Mouse (Mus musculus) intestine, embryonic 16.5 days (tissue): ENCODE results near the gene Pde4dip. TPM values are rescaled to one million over a fixed set of nuclear protein-coding genes. Genes with fewer than 3 reads are reported as not detected.

ENCODE experiments used
- ATAC-seq: fragments of 200-750 bp; cut with Nextera tagmentation; 2 replicates; pipeline ENCODE4 v1.8.0; 2017; ENCODE audit warnings: moderate TSS enrichment, moderate library complexity
- H3K27ac ChIP-seq: fragments of 300-500 bp; sonication (generic); 2 replicates; pipeline ENCODE4 v1.5.1; 2014; ENCODE audit warnings: mild to moderate bottlenecking, low read length
- H3K27me3 ChIP-seq: fragments of 300-500 bp; sonication (generic); replicated peaks from 2 replicates; pipeline ENCODE4 v1.6.1; 2014; ENCODE audit warnings: low read length, control low read depth, mixed read lengths; ENCODE audit not compliant: control insufficient read depth, insufficient read depth
- H3K36me3 ChIP-seq: fragments of 300-500 bp; sonication (generic); 2 replicates; pipeline ENCODE4 v1.6.1; 2014; ENCODE audit warnings: low read length, control low read depth; ENCODE audit not compliant: control insufficient read depth, insufficient read depth
- H3K4me1 ChIP-seq: fragments of 300-500 bp; sonication (generic); 2 replicates; pipeline ENCODE4 v1.6.1; 2014; ENCODE audit warnings: low read length, control low read depth, mixed read lengths; ENCODE audit not compliant: control insufficient read depth, insufficient read depth
- H3K4me2 ChIP-seq: fragments of 300-500 bp; sonication (generic); 2 replicates; pipeline ENCODE4 v1.6.1; 2014; ENCODE audit warnings: low read depth, low read length, control low read depth
- H3K4me3 ChIP-seq: fragments of 300-500 bp; sonication (generic); 2 replicates; pipeline ENCODE4 v1.5.1; 2014; ENCODE audit warnings: mild to moderate bottlenecking, low read length
- H3K9ac ChIP-seq: fragments of 300-500 bp; sonication (generic); 2 replicates; pipeline ENCODE4 v1.6.1; 2014; ENCODE audit warnings: low read depth, low read length
- H3K9me3 ChIP-seq: fragments of 300-500 bp; sonication (generic); 2 replicates; pipeline ENCODE4 v1.6.1; 2016; ENCODE audit warnings: low read length, control low read depth; ENCODE audit not compliant: control insufficient read depth
- WGBS: fragments of 180-500 bp; shearing (Covaris S2); extraction: QIAGEN DNeasy Blood & Tissue Kit; methylation state at CpG from one replicate; pipeline ENCODE4 v1.1.7; 2014; 5-methylcytosine and 5-hydroxymethylcytosine counted together
- polyA plus RNA-seq: library from polyadenylated mRNA; unstranded; fragments of >200 nt; fragmentation: Nextera tagmentation; extraction: Ambion mirVana; gene quantifications from 2 replicates; pipeline ENCODE4 v1.2.1, GENCODE M21; 2015

Pde4dip gene
- polyA plus RNA-seq, 1 experiment from 2014 or later = 20.2 TPM

GRCm38 (mm10) chr3:97801178-97801699 lies 87.3 kb downstream of the Pde4dip start:
- H3K27me3 ChIP-seq = no peaks in the 10 kb centered on the region
- no peak overlapping the region for H3K27ac ChIP-seq
- no peaks in the 10 kb centered on the region for H3K9me3 ChIP-seq
- no peak overlapping the region for H3K4me3 ChIP-seq
- ATAC-seq = no peak
- H3K4me2 ChIP-seq = no peak overlapping the region
- no peaks in the 10 kb centered on the region; the same call in 1 of the 2 replicates for H3K4me1 ChIP-seq
- no peak overlapping the region for H3K9ac ChIP-seq
- 65% methylated on average over 3 of the region's 3 CpGs for WGBS
- H3K36me3 ChIP-seq = no peaks in the 10 kb centered on the region

DNA sequence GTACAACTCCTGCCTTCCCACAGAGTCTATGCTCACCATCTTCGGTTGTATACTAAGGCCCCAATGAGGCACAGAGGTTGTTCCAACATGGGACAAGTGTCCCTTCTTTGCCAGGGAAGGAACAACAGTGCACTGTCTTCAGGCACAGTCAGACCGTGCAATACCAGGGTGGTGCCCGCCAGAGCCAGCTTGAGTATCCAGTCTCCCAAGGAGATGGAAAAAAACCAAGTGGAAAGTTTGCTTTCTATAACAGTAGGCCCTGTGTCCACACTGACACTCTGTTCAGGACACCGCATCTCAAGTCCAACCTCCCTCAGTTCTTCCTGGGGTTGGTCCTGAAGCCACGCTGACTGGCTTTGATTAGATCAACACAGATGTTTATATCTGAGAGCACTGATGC lies 87.8 kb downstream of the Pde4dip start:
- 85% methylated on average over 5 of the region's 5 CpGs for WGBS
- no peak overlapping the region for H3K9ac ChIP-seq
- H3K4me1 ChIP-seq = no peaks in the 10 kb centered on the region; the same call in 1 of the 2 replicates
- ATAC-seq = no peak
- no peaks in the 10 kb centered on the region for H3K36me3 ChIP-seq
- no peak overlapping the region for H3K27ac ChIP-seq
- no peaks in the 10 kb centered on the region for H3K27me3 ChIP-seq
- no peak overlapping the region for H3K4me2 ChIP-seq
- no peak overlapping the region for H3K4me3 ChIP-seq
- no peaks in the 10 kb centered on the region for H3K9me3 ChIP-seq

GRCm38 (mm10) chr3:97800004-97800403 lies 88.5 kb downstream of the Pde4dip start:
- 60% methylated on average over 3 of the region's 3 CpGs for WGBS
- no peaks in the 10 kb centered on the region for H3K27me3 ChIP-seq

GRCm38 (mm10) chr3:97799267-97799666 lies 89.2 kb downstream of the Pde4dip start:
- H3K4me3 ChIP-seq = no peak overlapping the region
- no peaks in the 10 kb centered on the region for H3K36me3 ChIP-seq
- no peak for ATAC-seq
- no peaks in the 10 kb centered on the region for H3K27me3 ChIP-seq
- no peak overlapping the region for H3K27ac ChIP-seq
- no peaks in the 10 kb centered on the region; the same call in 1 of the 2 replicates for H3K4me1 ChIP-seq
- WGBS = 65% methylated on average over 3 of the region's 3 CpGs
- no peak overlapping the region for H3K4me2 ChIP-seq
- H3K9me3 ChIP-seq = no peaks in the 10 kb centered on the region
- H3K9ac ChIP-seq = no peak overlapping the region

More at GRCm38 (mm10) chr3:97800004-97800403, 88.5 kb downstream of the Pde4dip start:
- Histone ChIP-seq H3K36me3 (no peaks in the 10 kb centered on the region), H3K4me3 (no peak overlapping the region), H3K4me2 (no peak overlapping the region), H3K9me3 (no peaks in the 10 kb centered on the region), H3K4me1 (no peaks in the 10 kb centered on the region; the same call in 1 of the 2 replicates), H3K27ac (no peak overlapping the region), H3K9ac (no peak overlapping the region)
- no peak for ATAC-seq

DNA sequence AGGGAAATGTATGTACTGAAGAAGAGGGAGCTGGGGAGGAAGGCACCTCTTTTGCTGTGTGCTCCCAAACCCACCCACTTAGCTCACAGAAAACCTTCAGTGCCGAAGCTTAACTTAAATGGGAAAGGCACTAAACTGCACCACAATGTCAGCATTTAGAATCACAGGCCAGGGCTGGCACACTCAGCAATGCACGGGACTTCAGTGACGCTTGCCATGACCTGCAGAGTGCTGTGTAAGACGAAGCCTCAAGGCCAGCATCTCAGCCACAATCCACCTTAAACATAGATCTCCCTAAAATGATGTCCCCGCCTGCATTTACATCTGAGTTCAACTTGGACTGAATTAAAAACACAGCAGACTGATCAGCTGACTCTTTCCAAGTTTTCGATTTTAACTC lies 91.1 kb downstream of the Pde4dip start:
- Histone ChIP-seq H3K4me3 (no peak overlapping the region), H3K9ac (no peak overlapping the region), H3K4me2 (no peak overlapping the region), H3K27ac (no peak overlapping the region), H3K36me3 (no peaks in the 10 kb centered on the region), H3K4me1 (no peaks in the 10 kb centered on the region), H3K9me3 (no peaks in the 10 kb centered on the region), H3K27me3 (no peaks in the 10 kb centered on the region)
- ATAC-seq = no peak
- 77% methylated on average over 6 of the region's 6 CpGs for WGBS

DNA sequence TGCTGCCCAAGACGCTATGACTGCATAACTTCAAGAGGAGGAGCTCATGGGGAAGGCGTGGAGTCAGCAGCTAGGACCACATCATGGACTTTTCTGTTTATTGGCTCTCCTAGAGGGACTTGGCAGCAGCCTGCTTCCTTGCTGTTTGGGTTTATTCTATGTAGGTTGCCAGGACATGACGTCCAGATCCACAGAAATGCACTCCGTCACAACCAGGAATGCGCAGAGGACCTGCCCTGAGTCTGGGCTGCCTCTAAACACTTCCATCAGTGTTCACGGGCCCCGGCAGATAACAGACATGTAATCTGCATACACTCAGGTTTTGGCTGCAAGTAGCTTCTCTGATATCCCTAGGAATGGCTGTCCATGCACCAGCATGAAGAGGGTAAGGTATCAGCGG lies 94.5 kb downstream of the Pde4dip start:
- no peak overlapping the region for H3K4me2 ChIP-seq
- H3K4me3 ChIP-seq = no peak overlapping the region
- no peaks in the 10 kb centered on the region for H3K4me1 ChIP-seq
- 63% methylated on average over 8 of the region's 8 CpGs for WGBS
- no peak overlapping the region for H3K9ac ChIP-seq
- ATAC-seq = no peak
- no peaks in the 10 kb centered on the region for H3K9me3 ChIP-seq
- H3K36me3 ChIP-seq = no peaks in the 10 kb centered on the region
- no peaks in the 10 kb centered on the region for H3K27me3 ChIP-seq
- H3K27ac ChIP-seq = no peak overlapping the region

- 70% methylated on average over 1 of the region's 1 CpGs for WGBS
- no peaks in the 10 kb centered on the region for H3K4me1 ChIP-seq
- no peak for ATAC-seq
Measured at GRCm38 (mm10) chr3:97790150-97790549, 98.4 kb downstream of the Pde4dip start.

DNA sequence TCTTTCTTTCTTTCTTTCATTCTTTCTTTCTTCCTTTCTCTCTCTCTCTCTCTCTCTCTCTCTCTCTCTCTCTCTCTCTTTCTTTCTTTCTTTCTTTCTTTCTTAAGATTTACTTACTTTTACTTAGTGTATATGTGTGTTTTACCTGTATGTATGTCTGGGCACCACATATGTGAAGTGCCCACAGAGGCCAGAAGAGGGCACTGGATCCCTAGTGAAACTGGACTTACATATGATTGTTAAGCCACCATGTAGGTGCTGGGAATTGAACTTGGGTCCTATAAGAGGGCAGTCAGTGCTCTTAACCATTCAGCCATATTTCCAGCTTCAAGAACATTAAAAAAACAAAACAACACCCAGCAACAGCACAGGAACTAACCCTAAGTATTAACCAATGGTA lies 99.2 kb downstream of the Pde4dip start:
- Histone ChIP-seq H3K4me1 (no peaks in the 10 kb centered on the region), H3K36me3 (no peaks in the 10 kb centered on the region), H3K4me3 (no peak overlapping the region), H3K4me2 (no peak overlapping the region), H3K27ac (no peak overlapping the region), H3K9me3 (no peaks in the 10 kb centered on the region), H3K27me3 (no peaks in the 10 kb centered on the region), H3K9ac (no peak overlapping the region)
- no peak for ATAC-seq

More at GRCm38 (mm10) chr3:97790150-97790549, 98.4 kb downstream of the Pde4dip start:
- no peaks in the 10 kb centered on the region for H3K9me3 ChIP-seq
- no peaks in the 10 kb centered on the region for H3K27me3 ChIP-seq
- H3K36me3 ChIP-seq = no peaks in the 10 kb centered on the region
- H3K9ac ChIP-seq = no peak overlapping the region
- H3K4me3 ChIP-seq = no peak overlapping the region
- no peak overlapping the region for H3K27ac ChIP-seq
- H3K4me2 ChIP-seq = no peak overlapping the region

DNA sequence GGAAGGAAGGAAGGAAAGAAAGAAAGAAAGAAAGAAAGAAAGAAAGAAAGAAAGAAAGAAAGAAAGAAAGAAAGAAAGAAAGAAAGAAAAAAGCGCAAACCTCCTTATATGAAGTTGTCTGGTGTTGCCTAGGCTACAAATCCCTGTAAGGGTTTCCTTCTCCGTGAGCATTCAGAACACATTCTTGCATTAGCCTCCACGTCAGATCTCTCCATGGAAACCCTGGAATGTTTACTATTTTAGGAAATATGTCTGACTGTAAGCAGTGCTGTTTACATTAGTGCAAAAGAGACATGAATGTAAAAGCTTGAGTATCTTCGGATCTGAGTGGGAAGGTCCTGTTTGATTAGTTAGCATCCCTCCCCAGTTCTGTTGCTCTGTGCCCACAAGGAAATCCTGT lies 112.3 kb downstream of the Pde4dip start:
- H3K4me2 ChIP-seq = 0 out of 2 replicates have a peak overlapping the region, but pooled peaks have one; percentile 9
- H3K4me3 ChIP-seq = no peak overlapping the region
- H3K27ac ChIP-seq = no peak overlapping the region
- WGBS = 24% methylated on average over 4 of the region's 4 CpGs
- no peaks in the 10 kb centered on the region for H3K9me3 ChIP-seq
- no peaks in the 10 kb centered on the region for H3K27me3 ChIP-seq
- no peaks in the 10 kb centered on the region for H3K4me1 ChIP-seq
- ATAC-seq = peak; percentile 87
- H3K36me3 ChIP-seq = no peaks in the 10 kb centered on the region
- H3K9ac ChIP-seq = no peak overlapping the region

GRCm38 (mm10) chr3:97775742-97776141 lies 112.8 kb downstream of the Pde4dip start:
- no peak overlapping the region for H3K4me2 ChIP-seq

More at GRCm38 (mm10) chr3:97775742-97776141, 112.8 kb downstream of the Pde4dip start:
- WGBS = 62% methylated on average over 2 of the region's 2 CpGs
- no peak for ATAC-seq
- Histone ChIP-seq H3K4me3 (no peak overlapping the region), H3K9me3 (no peaks in the 10 kb centered on the region), H3K36me3 (no peaks in the 10 kb centered on the region), H3K9ac (no peak overlapping the region), H3K4me1 (no peaks in the 10 kb centered on the region), H3K27me3 (no peaks in the 10 kb centered on the region), H3K27ac (no peak overlapping the region)
